Mouse (Mus musculus) heart, adult 2 months (tissue): ENCODE results near the gene Map3k7cl. TPM values are rescaled to one million over a fixed set of nuclear protein-coding genes. Genes with fewer than 3 reads are reported as not detected.

Experiments used
- DNase-seq, 2 experiments: peaks; one replicate each; pipeline ENCODE4 v3.0.0; 2021
- H3K27ac ChIP-seq: fragments of 200-600 bp; 2 replicates; pipeline ENCODE4 v1.8.1; 2022
- H3K27me3 ChIP-seq: fragments of 200-500 bp; 2 replicates; pipeline ENCODE4 v1.6.1; 2012; ENCODE audit warnings: mild to moderate bottlenecking, low read length, inconsistent platforms, mixed read lengths; ENCODE audit not compliant: control insufficient read depth, insufficient read depth
- H3K36me3 ChIP-seq: fragments of 200-500 bp; 2 replicates; pipeline ENCODE4 v1.6.1; 2012; ENCODE audit warnings: low read length, inconsistent platforms; ENCODE audit not compliant: control insufficient read depth, insufficient read depth
- H3K4me1 ChIP-seq: fragments of 200-500 bp; 2 replicates; pipeline ENCODE4 v1.6.1; 2011; ENCODE audit warnings: low read length; ENCODE audit not compliant: control insufficient read depth, insufficient read depth
- H3K4me3 ChIP-seq: fragments of 200-600 bp; 2 replicates; pipeline ENCODE4 v1.8.1; 2022
- H3K79me2 ChIP-seq: fragments of 200-500 bp; replicated peaks from 2 replicates; pipeline ENCODE4 v1.6.1; 2012; ENCODE audit warnings: mild to moderate bottlenecking, inconsistent platforms, low read length, moderate library complexity, mixed read lengths; ENCODE audit not compliant: control insufficient read depth, insufficient read depth
- H3K9ac ChIP-seq: fragments of 200-500 bp; 2 replicates; pipeline ENCODE4 v1.6.1; 2012; ENCODE audit warnings: low read depth, mild to moderate bottlenecking, control low read depth, inconsistent platforms, low read length, mixed read lengths
- CTCF ChIP-seq: fragments of 200-600 bp; IDR thresholded peaks from 2 replicates; pipeline ENCODE4 v1.8.1; 2022; ENCODE audit warnings: antibody characterized with exemption, mild to moderate bottlenecking, moderate library complexity
- EP300 ChIP-seq: fragments of 200-500 bp; IDR thresholded peaks from 2 replicates; pipeline ENCODE4 v1.6.1; 2011; ENCODE audit warnings: low read depth, low read length, control low read depth; ENCODE audit not compliant: insufficient read depth
- POLR2A ChIP-seq: fragments of 200-500 bp; IDR thresholded peaks from 2 replicates; pipeline ENCODE4 v1.6.1; 2011; ENCODE audit warnings: mild to moderate bottlenecking, low read depth, low read length, control low read depth; ENCODE audit not compliant: insufficient read depth
- WGBS: fragments of 180-500 bp; shearing (Covaris S2); methylation state at CpG from one replicate; pipeline ENCODE4 v1.1.7; 2018; 5-methylcytosine and 5-hydroxymethylcytosine counted together
- intact Hi-C: fragments of 180-260 bp; cut with DNase I; formaldehyde crosslinking; loops from one replicate; pipeline ENCODE4 v1.15.1; 2025
- polyA plus RNA-seq: library from polyadenylated mRNA; depleted of rRNA; stranded (reverse); fragments of >200 nt; gene quantifications from 2 replicates; pipeline ENCODE4 v1.2.3, GENCODE M21; 2012
- total RNA-seq, 2 experiments: library from RNA; stranded (reverse); gene quantifications; 2 replicates each; pipeline ENCODE4 v1.2.3; 2021

Gene Map3k7cl
- total and polyA plus RNA-seq, 3 experiments: 1.5 to 2.2 (median 2.0) TPM

DNA sequence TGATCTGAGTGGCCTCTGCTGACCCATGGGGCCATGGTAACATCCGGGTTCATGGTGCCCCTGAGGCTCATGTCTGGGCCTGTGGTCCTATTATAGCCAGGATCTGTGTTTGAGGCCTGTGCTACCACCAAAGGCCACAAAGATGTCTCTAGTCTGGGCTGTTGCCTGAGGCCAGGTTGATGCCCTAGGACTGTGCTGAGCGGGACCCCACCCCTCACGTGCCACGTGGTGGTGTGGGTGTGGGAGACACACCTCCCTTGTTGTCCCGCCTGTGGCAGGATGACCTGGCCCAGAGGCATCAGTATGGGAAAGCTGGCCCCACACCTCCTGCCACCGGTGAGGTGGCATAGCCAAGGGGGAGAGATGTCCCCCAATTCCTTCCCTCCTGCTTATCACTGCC is 64.2 kb downstream of the Map3k7cl start:
- 84% methylated on average over 6 of the region's 6 CpGs for WGBS
- TF ChIP-seq CTCF: no peak
- no peak for TF ChIP-seq POLR2A
- TF ChIP-seq EP300: no peak

DNA sequence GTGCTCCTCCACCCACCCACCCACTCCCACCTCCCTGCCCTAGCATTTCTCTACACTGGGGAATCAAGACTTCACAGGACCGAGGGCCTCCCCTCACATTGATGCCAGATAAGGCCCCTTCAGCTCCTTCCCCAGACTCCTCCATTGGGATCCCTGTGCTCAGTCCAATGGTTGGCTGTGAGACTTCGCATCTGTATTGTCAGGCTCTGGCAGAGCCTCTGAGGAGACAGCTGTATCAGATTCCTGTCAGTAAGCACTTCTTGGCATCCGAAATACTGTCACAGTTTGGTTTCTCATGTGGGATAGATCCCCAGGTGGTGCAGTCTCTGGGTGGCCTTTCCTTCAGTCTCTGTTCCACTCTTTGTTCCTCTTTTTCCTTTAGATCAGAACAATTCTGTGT is 68.1 kb downstream of the Map3k7cl start:
- Histone ChIP-seq H3K79me2 (no peaks in the 10 kb centered on the region), H3K4me1 (no peaks in the 10 kb centered on the region), H3K27ac (no peak overlapping the region), H3K36me3 (no peaks in the 10 kb centered on the region), H3K27me3 (no peaks in the 10 kb centered on the region), H3K9ac (no peak overlapping the region), H3K4me3 (no peak overlapping the region)
- TF ChIP-seq POLR2A (no peak), CTCF (no peak), EP300 (no peak)
- WGBS: 75% methylated on average over 3 of the region's 3 CpGs
- no peak for DNase-seq
- intact Hi-C loops: no loop called here

More for the DNA sequence above, 64.2 kb downstream of the Map3k7cl start:
- no peak for DNase-seq
- Histone ChIP-seq H3K9ac (no peak overlapping the region), H3K79me2 (no peaks in the 10 kb centered on the region), H3K4me3 (no peak overlapping the region), H3K27ac (no peak overlapping the region), H3K27me3 (no peaks in the 10 kb centered on the region), H3K36me3 (no peaks in the 10 kb centered on the region), H3K4me1 (no peaks in the 10 kb centered on the region)
- intact Hi-C loops: no loop called here

DNA sequence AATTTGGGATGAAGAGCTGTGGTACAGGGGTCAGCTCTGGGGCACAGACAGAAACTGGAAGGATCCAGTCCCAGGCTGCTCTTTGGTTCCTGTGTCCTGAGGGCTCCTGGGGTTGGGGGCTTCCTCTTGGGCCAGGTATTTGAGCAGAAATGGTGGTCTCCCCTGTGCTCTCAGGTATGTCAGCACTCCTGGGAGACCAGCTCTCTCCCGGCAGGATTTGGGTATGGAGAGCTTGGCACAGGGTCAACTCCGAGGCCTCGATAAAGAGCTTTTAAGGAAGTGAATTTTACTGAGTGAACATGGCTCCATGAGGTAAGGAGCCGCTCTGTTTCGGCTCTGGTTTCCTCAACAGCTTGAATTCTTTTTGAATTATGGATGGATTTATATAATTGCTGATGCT is 70.8 kb downstream of the Map3k7cl start:
- TF ChIP-seq CTCF (no peak), POLR2A (no peak), EP300 (no peak)
- no peaks in the 10 kb centered on the region for H3K4me1 ChIP-seq
- H3K36me3 ChIP-seq: no peaks in the 10 kb centered on the region
- H3K27me3 ChIP-seq: no peaks in the 10 kb centered on the region; the same call in 1 of the 2 replicates
- no peak overlapping the region for H3K9ac ChIP-seq
- no peak for DNase-seq
- H3K27ac ChIP-seq: no peak overlapping the region
- H3K4me3 ChIP-seq: no peak overlapping the region
- H3K79me2 ChIP-seq: no peaks in the 10 kb centered on the region
- intact Hi-C loops: no loop called here
- WGBS: 74% methylated on average over 5 of the region's 5 CpGs

DNA sequence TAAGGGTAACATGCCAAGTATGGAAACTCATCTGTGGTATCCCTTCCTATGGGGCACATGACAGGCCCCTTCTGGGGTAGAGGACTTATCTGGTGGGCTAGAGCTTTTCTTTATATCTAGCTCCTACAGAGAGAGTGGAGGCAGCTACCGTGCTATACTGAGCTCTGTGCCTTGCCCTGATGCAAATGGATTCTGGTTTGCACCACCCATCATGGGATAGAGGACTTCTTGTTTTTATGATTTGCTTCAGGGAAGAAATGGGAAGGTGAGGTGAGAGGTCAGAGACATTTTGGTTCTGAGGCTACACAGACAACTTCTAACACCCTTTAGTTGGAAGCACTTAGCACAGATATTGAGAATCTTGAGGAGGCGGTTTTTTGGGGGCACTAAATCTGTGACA is 71.8 kb downstream of the Map3k7cl start:
- peak in 1 of 2 experiments; percentile 15 for DNase-seq
- no peaks in the 10 kb centered on the region for H3K79me2 ChIP-seq
- H3K4me3 ChIP-seq: no peak overlapping the region
- no peaks in the 10 kb centered on the region for H3K4me1 ChIP-seq
- WGBS: 76% methylated on average over 2 of the region's 2 CpGs
- no peak overlapping the region for H3K9ac ChIP-seq
- no peak overlapping the region for H3K27ac ChIP-seq
- H3K36me3 ChIP-seq: no peaks in the 10 kb centered on the region
- no peaks in the 10 kb centered on the region; the same call in 1 of the 2 replicates for H3K27me3 ChIP-seq
- TF ChIP-seq EP300: no peak
- TF ChIP-seq CTCF: no peak
- TF ChIP-seq POLR2A: no peak
- intact Hi-C loops: no loop called here

DNA sequence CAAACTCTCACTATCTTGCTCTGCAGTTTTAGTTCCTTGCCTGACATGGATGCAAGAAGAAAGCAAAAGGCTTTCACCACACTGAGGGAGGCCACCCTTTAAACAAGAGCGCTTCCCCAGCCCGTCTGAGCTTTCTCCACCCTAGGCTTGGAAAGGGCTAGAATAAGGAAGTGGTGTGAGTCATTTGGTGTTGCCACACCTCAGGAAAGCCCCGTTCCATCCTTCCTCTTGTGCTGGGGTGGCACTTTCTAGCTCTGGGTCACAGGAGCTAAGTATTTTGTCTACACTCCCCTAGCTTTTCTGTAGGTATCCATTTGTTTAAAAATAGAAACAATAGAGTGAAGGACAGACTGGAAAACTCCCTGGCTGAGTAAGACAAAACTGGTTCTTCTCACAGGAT is 72.2 kb downstream of the Map3k7cl start:
- 45% methylated on average over 3 of the region's 3 CpGs for WGBS
- H3K36me3 ChIP-seq: no peaks in the 10 kb centered on the region

GRCm38 (mm10) chr16:87625816-87626215 is 72.7 kb downstream of the Map3k7cl start:
- Histone ChIP-seq H3K9ac (no peak overlapping the region), H3K27me3 (no peaks in the 10 kb centered on the region; the same call in 1 of the 2 replicates), H3K4me1 (no peaks in the 10 kb centered on the region), H3K4me3 (no peak overlapping the region), H3K79me2 (no peaks in the 10 kb centered on the region), H3K27ac (no peak overlapping the region), H3K36me3 (no peaks in the 10 kb centered on the region)
- DNase-seq: no peak
- no peak for TF ChIP-seq CTCF
- TF ChIP-seq POLR2A: no peak
- no peak for TF ChIP-seq EP300
- 91% methylated on average over 8 of the region's 8 CpGs for WGBS
- intact Hi-C loops: no loop called here

More for the DNA sequence above, 72.2 kb downstream of the Map3k7cl start:
- no peak overlapping the region for H3K4me3 ChIP-seq
- H3K27ac ChIP-seq: no peak overlapping the region
- H3K27me3 ChIP-seq: no peaks in the 10 kb centered on the region; the same call in 1 of the 2 replicates
- no peaks in the 10 kb centered on the region for H3K4me1 ChIP-seq
- no peak overlapping the region for H3K9ac ChIP-seq
- intact Hi-C loops: no loop called here
- no peaks in the 10 kb centered on the region for H3K79me2 ChIP-seq
- TF ChIP-seq POLR2A (no peak), EP300 (no peak)
- peak in 1 of 2 experiments; percentile 67 for DNase-seq
